Mouse (Mus musculus): ENCODE data around the gene Eefsec. TPM values are rescaled to one million over a fixed set of nuclear protein-coding genes. Genes with fewer than 3 reads are reported as not detected.

The Eefsec gene
- polyA plus RNA-seq, 1 experiment from 2014 or later = 42.3 TPM

- no peaks in the 10 kb centered on the region for H3K36me3 ChIP-seq
- H3K9me3 ChIP-seq = no peaks in the 10 kb centered on the region
- 74% methylated on average over 1 of the region's 1 CpGs for WGBS
- no peak overlapping the region for H3K4me3 ChIP-seq
- no peak overlapping the region for H3K27ac ChIP-seq
- no peak overlapping the region for H3K4me2 ChIP-seq (replicated peaks)
- no peak for ATAC-seq (ENCODE audit: low FRiP score, low read depth)
- H3K4me1 ChIP-seq = no peaks in the 10 kb centered on the region
- no peaks in the 10 kb centered on the region for H3K27me3 ChIP-seq
- no peak overlapping the region for H3K9ac ChIP-seq
Observed at GRCm38 (mm10) chr6:88361096-88361495, 85.2 kb downstream of the Eefsec start.

DNA sequence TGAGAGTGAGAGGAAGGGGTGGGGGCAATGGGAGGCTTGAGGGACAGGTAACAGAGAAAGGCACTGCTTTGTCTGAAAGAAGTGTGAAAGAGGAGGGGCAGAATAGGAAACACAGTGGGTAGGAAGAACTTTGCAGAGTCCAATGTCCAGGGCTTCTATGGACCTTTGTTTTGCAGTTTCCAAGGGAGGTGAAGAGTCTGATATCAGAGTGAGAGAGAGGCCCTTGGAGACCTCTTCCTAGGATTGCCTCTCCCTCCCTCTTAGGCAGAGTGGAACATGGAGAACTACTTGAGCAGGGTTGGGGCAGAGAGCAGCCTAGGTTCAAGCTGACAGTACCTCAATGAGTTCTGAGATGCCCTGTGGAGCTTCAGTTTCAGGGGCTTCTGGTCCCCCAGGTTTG, 88.1 kb downstream of the Eefsec start:
- Histone ChIP-seq H3K4me3 (no peak overlapping the region), H3K9ac (no peak overlapping the region), H3K27me3 (no peaks in the 10 kb centered on the region), H3K4me2 (replicated peaks) (no peak overlapping the region), H3K9me3 (no peaks in the 10 kb centered on the region), H3K4me1 (no peaks in the 10 kb centered on the region), H3K27ac (no peak overlapping the region), H3K36me3 (peaks cover 12% of the 10 kb centered on the region)
- no peak for ATAC-seq (ENCODE audit: low FRiP score, low read depth)

DNA sequence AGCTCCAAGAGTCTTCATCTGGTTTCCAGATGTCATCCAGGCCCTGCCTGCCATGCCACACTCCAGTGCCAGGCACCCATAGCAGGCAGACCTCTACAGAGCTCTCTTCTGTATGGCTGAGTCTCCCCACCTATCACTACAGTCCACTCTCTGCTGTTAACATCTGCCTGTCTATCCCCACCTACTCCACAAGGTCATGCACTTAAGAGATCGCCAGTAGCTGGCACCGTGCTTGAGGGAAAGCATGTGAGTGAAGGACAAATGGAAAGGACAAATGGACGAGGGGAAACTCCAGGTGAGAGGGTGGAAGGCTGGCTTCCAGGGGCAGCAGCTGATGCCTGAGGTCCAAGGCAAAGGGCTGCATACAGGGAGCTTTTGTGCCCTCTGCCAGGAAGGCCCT, 90.5 kb downstream of the Eefsec start:
- no peak overlapping the region for H3K4me3 ChIP-seq
- H3K27ac ChIP-seq = no peak overlapping the region
- H3K27me3 ChIP-seq = no peaks in the 10 kb centered on the region
- H3K9ac ChIP-seq = no peak overlapping the region
- WGBS = 67% methylated on average over 3 of the region's 3 CpGs
- H3K4me2 ChIP-seq (replicated peaks) = no peak overlapping the region
- H3K9me3 ChIP-seq = no peaks in the 10 kb centered on the region
- H3K4me1 ChIP-seq = peaks cover 11% of the 10 kb centered on the region
- peaks cover 12% of the 10 kb centered on the region for H3K36me3 ChIP-seq
- no peak for ATAC-seq (ENCODE audit: low FRiP score, low read depth)

DNA sequence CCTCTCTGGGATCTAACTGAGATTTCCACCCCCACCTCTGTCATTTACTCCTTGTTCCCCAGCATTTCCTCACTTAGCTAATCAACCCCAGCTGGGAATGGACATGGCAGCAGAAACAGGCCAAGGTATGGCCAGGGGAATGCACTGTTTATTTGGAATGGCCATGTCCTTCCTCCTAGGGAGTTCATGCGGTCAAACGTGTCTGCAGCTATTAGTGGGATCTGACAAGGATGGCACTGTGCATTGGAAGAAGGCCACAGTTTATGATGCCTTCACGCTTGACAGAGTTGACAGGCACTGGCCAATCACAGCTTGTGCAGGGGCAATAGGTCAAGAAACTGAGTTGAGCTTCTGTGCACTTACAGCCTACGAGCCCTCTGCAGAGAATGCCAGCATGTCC, 93.8 kb downstream of the Eefsec start:
- Histone ChIP-seq H3K4me2 (replicated peaks) (no peak overlapping the region), H3K9ac (no peak overlapping the region), H3K27me3 (no peaks in the 10 kb centered on the region), H3K4me1 (peaks cover 11% of the 10 kb centered on the region), H3K27ac (no peak overlapping the region), H3K9me3 (no peaks in the 10 kb centered on the region), H3K4me3 (no peak overlapping the region), H3K36me3 (peaks cover 24% of the 10 kb centered on the region)
- ATAC-seq (ENCODE audit: low FRiP score, low read depth) = no peak
- WGBS = 40% methylated on average over 4 of the region's 4 CpGs

DNA sequence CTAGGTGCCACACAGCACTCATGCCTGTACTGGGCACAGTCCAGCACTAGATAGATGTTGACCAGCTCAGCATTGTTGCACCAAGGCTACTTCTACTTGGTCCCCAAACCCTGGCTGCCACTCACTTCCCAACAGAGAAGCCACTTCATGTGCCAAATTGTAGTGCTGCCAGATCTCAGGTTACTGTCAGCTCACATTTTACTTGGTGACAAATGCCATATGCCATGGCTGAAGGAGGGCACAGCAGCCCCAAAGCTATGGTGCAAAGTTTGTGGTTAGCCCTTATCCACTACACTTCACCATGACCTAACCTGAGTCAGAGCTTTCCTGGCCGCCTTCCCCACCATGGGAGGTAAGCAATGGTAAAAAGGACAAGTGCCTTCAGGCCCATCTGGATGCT, 99.6 kb downstream of the Eefsec start:
- no peak overlapping the region for H3K4me2 ChIP-seq (replicated peaks)
- H3K9me3 ChIP-seq = no peaks in the 10 kb centered on the region
- peaks cover 53% of the 10 kb centered on the region for H3K4me1 ChIP-seq
- no peaks in the 10 kb centered on the region for H3K27me3 ChIP-seq
- no peak overlapping the region for H3K4me3 ChIP-seq
- WGBS = 92% methylated on average over 1 of the region's 1 CpGs
- ATAC-seq (ENCODE audit: low FRiP score, low read depth) = no peak
- H3K36me3 ChIP-seq = peaks cover 12% of the 10 kb centered on the region
- H3K9ac ChIP-seq = no peak overlapping the region
- H3K27ac ChIP-seq = no peak overlapping the region

- ATAC-seq (ENCODE audit: low FRiP score, low read depth) = no peak
- Histone ChIP-seq H3K27me3 (no peaks in the 10 kb centered on the region), H3K4me3 (no peak overlapping the region), H3K4me1 (peaks cover 68% of the 10 kb centered on the region), H3K9me3 (no peaks in the 10 kb centered on the region), H3K4me2 (replicated peaks) (no peak overlapping the region), H3K27ac (peak overlapping the region; percentile 90), H3K9ac (no peak overlapping the region), H3K36me3 (peaks cover 12% of the 10 kb centered on the region)
- WGBS = 56% methylated on average over 2 of the region's 2 CpGs
Observed at GRCm38 (mm10) chr6:88345311-88345710, 101.0 kb downstream of the Eefsec start.

DNA sequence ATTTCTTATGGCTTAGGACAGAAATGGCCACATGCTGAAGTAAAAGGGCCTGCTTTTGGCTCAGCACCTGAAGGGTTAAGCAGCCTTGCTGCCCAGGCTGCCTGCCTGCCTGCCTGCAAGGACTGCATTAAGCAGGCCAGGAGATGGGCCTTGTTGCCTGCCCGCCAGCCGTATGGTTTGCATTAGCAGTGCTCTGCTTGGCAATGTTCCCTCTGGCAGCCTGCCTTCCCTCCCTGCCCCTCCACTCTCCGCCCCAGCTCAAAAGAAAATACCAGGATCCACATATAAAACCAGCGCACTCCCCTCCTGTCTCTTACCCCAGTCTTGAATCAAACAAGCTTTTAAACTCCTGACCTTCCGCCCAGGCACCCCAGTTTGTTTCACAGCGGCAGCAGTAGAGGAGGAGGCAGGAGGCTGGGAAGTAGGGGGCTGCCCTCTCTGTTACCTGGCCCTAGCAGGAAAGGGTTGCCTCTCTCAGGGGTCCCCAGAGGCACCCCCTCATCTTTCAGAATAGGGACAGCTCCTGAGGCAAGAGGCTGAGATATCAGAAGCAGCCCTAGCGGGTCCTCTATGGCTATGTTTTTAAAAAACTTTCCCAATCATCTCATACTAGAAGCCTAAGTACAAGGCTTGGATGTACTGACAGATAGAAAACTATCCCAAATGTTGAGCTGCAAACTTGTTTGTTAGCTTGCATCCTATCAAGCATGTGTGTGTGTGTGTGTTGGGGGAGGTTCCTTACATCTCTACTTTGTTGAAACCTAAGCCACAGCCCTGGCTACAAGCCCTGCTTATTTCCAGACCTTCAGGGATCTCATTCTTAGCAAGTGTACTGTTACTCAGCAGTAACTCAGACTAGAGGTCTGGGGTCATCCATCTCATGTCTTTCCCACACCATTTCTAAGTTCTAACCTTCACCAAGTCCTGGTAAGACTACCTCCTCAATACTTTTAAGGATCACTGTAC, 102.6 kb downstream of the Eefsec start:
- Histone ChIP-seq H3K4me3 (no peak overlapping the region), H3K27me3 (no peaks in the 10 kb centered on the region), H3K4me2 (replicated peaks) (peak overlapping the region; percentile 55), H3K27ac (peak overlapping the region; percentile 90), H3K36me3 (peaks cover 4% of the 10 kb centered on the region), H3K9ac (no peak overlapping the region), H3K9me3 (no peaks in the 10 kb centered on the region), H3K4me1 (peaks cover 75% of the 10 kb centered on the region)
- peak; percentile 92 for ATAC-seq (ENCODE audit: low FRiP score, low read depth)
- 16% methylated on average over 7 of the region's 7 CpGs for WGBS

DNA sequence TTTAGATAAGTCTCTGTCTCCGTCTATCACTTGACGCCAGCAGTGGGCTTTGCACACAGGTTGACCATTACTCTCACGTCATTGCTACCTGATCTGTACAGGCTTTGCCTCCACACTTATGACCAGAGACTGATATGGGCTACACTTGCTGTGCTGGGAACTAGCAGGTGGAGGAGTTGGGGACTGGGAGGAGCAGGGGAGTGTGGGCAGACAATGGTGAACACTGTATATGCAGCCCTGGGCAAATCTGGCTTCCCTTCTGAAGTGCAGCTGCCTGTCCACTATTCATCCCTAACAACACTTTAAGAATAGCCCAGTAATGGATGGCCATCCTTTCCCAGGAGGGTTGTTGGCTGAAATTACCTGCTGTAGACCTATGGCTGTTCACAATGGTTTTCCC, 103.4 kb downstream of the Eefsec start:
- peak overlapping the region; percentile 10 for H3K4me2 ChIP-seq (replicated peaks)
- 0 out of 2 replicates have a peak overlapping the region, but pooled peaks have one; percentile 27 for H3K9ac ChIP-seq
- no peaks in the 10 kb centered on the region for H3K9me3 ChIP-seq
- H3K36me3 ChIP-seq = peaks cover 1% of the 10 kb centered on the region
- WGBS = 70% methylated on average over 3 of the region's 3 CpGs
- H3K27me3 ChIP-seq = no peaks in the 10 kb centered on the region
- peak overlapping the region; percentile 90 for H3K27ac ChIP-seq
- H3K4me1 ChIP-seq = peaks cover 75% of the 10 kb centered on the region
- no peak overlapping the region for H3K4me3 ChIP-seq
- ATAC-seq (ENCODE audit: low FRiP score, low read depth) = no peak

DNA sequence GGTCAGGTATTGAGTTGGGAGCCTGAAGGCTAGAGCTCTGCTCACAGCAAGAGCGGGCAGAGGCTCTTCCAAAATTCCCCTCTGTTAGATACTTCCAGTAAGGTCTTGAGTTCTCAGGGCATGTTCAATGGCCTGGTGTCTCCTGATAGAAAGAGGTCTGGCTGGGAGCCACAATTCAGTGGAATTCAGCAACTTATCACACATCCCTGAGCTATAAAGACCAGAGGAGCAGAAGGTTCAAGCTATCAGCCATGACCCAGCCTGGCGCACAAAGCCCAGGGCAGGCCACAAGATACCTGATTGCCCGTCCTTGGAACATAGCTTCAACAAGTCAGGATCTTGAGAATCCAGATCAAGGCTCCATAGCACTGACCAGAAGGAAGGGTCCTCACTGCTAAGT, 105.2 kb downstream of the Eefsec start:
- H3K9me3 ChIP-seq = no peaks in the 10 kb centered on the region
- H3K9ac ChIP-seq = no peak overlapping the region
- 94% methylated on average over 3 of the region's 3 CpGs for WGBS
- no peak for ATAC-seq (ENCODE audit: low FRiP score, low read depth)
- no peak overlapping the region for H3K27ac ChIP-seq
- H3K36me3 ChIP-seq = no peaks in the 10 kb centered on the region
- H3K4me2 ChIP-seq (replicated peaks) = no peak overlapping the region
- peaks cover 66% of the 10 kb centered on the region for H3K4me1 ChIP-seq
- no peaks in the 10 kb centered on the region for H3K27me3 ChIP-seq
- H3K4me3 ChIP-seq = no peak overlapping the region

DNA sequence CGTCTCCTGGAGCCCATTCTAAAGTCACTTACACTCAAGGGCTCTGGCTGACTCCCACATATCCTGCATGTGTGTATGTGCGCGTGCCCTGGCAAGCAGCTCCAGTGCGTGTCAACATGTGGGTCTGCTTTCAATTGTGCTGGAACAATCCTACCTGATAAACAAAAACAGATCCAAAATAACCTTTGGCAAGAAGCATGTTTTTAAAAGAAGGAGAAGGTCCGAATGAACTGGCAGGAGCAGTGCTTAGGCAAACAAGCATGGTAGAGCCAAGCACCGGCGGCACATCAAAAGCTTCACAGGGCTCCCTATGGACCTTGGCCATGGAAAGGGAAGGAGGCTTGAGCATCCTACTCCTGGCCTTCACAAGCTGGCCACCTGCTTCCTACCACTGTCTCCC, 105.6 kb downstream of the Eefsec start:
- no peak overlapping the region for H3K4me3 ChIP-seq
- no peak overlapping the region for H3K4me2 ChIP-seq (replicated peaks)
- 65% methylated on average over 7 of the region's 7 CpGs for WGBS
- no peaks in the 10 kb centered on the region for H3K36me3 ChIP-seq
- no peak overlapping the region for H3K9ac ChIP-seq
- no peak for ATAC-seq (ENCODE audit: low FRiP score, low read depth)
- H3K27ac ChIP-seq = no peak overlapping the region
- peaks cover 62% of the 10 kb centered on the region for H3K4me1 ChIP-seq
- no peaks in the 10 kb centered on the region for H3K9me3 ChIP-seq
- no peaks in the 10 kb centered on the region for H3K27me3 ChIP-seq

GRCm38 (mm10) chr6:88329336-88329735, 117.0 kb downstream of the Eefsec start:
- no peak for ATAC-seq (ENCODE audit: low FRiP score, low read depth)
- Histone ChIP-seq H3K9me3 (no peaks in the 10 kb centered on the region; the same call in none of the 2 replicates), H3K27ac (no peak overlapping the region), H3K27me3 (no peaks in the 10 kb centered on the region), H3K4me1 (peaks cover 8% of the 10 kb centered on the region; the same call in 1 of the 2 replicates), H3K36me3 (peaks cover 16% of the 10 kb centered on the region), H3K4me3 (no peak overlapping the region), H3K9ac (no peak overlapping the region), H3K4me2 (replicated peaks) (no peak overlapping the region)

DNA sequence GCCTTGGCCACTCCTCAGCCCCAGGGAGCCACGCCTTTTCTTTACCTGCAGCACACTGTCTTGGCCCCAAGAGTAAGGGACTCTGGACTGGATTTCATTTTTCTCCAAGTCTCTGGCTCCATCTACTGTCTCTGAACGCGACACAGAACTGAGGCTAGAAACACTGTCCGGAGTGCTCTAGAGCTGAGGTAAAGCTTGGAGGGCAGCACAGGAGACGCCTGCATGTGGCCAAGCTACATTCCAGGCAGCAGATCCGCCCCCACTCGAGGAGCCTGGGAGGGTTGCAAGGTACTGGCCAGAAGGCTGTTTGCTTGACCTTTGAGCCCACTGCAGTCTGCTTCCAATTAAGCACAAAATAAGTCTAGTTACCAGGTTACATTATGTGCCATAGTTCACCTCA, 124.5 kb downstream of the Eefsec start:
- 14% methylated on average over 7 of the region's 7 CpGs for WGBS
- Histone ChIP-seq H3K4me3 (no peak overlapping the region), H3K27ac (no peak overlapping the region), H3K4me1 (peaks cover 21% of the 10 kb centered on the region), H3K27me3 (no peaks in the 10 kb centered on the region), H3K36me3 (no peaks in the 10 kb centered on the region), H3K4me2 (replicated peaks) (no peak overlapping the region), H3K9me3 (no peaks in the 10 kb centered on the region), H3K9ac (peak overlapping the region; percentile 31)
- peak; percentile 67; the same call in 1 of the 2 replicates for ATAC-seq (ENCODE audit: low FRiP score, low read depth)

GRCm38 (mm10) chr6:88321253-88321652, 125.1 kb downstream of the Eefsec start:
- no peak for ATAC-seq (ENCODE audit: low FRiP score, low read depth)
- H3K4me1 ChIP-seq = peaks cover 21% of the 10 kb centered on the region
- H3K4me2 ChIP-seq (replicated peaks) = no peak overlapping the region
- no peak overlapping the region for H3K4me3 ChIP-seq
- H3K27me3 ChIP-seq = no peaks in the 10 kb centered on the region
- no peaks in the 10 kb centered on the region for H3K9me3 ChIP-seq
- peak overlapping the region; percentile 31 for H3K9ac ChIP-seq
- WGBS = 58% methylated on average over 5 of the region's 5 CpGs
- H3K36me3 ChIP-seq = no peaks in the 10 kb centered on the region
- no peak overlapping the region for H3K27ac ChIP-seq
